Mouse (Mus musculus) spleen, adult 2 months (tissue): ENCODE results near the gene Ripor1.

Experiments used
- CTCF ChIP-seq: fragments of 200-500 bp; IDR thresholded peaks from 2 replicates; pipeline ENCODE4 v1.5.1; 2011; ENCODE audit warnings: mild to moderate bottlenecking, inconsistent platforms; ENCODE audit not compliant: insufficient read depth, insufficient read length, insufficient replicate concordance; ENCODE audit errors: extremely low read depth
- POLR2A ChIP-seq: fragments of 200-500 bp; IDR thresholded peaks from 2 replicates; pipeline ENCODE4 v1.6.1; 2011; ENCODE audit warnings: low read depth, low read length, inconsistent platforms

GRCm38 (mm10) chr8:105648929-105649328 lies 43.9 kb downstream of the Ripor1 start:
- TF ChIP-seq CTCF (no peak), POLR2A (no peak)
